Mouse (Mus musculus) hindbrain, embryonic 16.5 days (tissue): Measurements from ENCODE around the gene Lrch3. TPM values are rescaled to one million over a fixed set of nuclear protein-coding genes. Genes with fewer than 3 reads are reported as not detected.

Source experiments
- ATAC-seq: fragments of 200-750 bp; cut with Nextera tagmentation; 2 replicates; pipeline ENCODE4 v1.8.0; 2017; ENCODE audit warnings: moderate TSS enrichment, moderate library complexity
- H3K27ac ChIP-seq: fragments of 300-500 bp; sonication (generic); 2 replicates; pipeline ENCODE4 v1.5.1; 2014; ENCODE audit warnings: low read depth, mild to moderate bottlenecking, control low read depth, low read length, moderate library complexity
- H3K27me3 ChIP-seq: fragments of 300-500 bp; sonication (generic); replicated peaks from 2 replicates; pipeline ENCODE4 v1.6.1; 2014; ENCODE audit warnings: low read length; ENCODE audit not compliant: control insufficient read depth, insufficient read depth
- H3K36me3 ChIP-seq: fragments of 300-500 bp; sonication (generic); 2 replicates; pipeline ENCODE4 v1.6.1; 2014; ENCODE audit warnings: mild to moderate bottlenecking, low read length, moderate library complexity, mixed read lengths; ENCODE audit not compliant: control insufficient read depth, insufficient read depth
- H3K4me1 ChIP-seq: fragments of 300-500 bp; sonication (generic); 2 replicates; pipeline ENCODE4 v1.6.1; 2014; ENCODE audit warnings: low read depth, low read length; ENCODE audit not compliant: control insufficient read depth, insufficient read depth
- H3K4me2 ChIP-seq: fragments of 300-500 bp; sonication (generic); 2 replicates; pipeline ENCODE4 v1.6.1; 2014; ENCODE audit warnings: mild to moderate bottlenecking, low read length, control low read depth, moderate library complexity
- H3K4me3 ChIP-seq: fragments of 300-500 bp; sonication (generic); 2 replicates; pipeline ENCODE4 v1.5.1; 2014; ENCODE audit warnings: mild to moderate bottlenecking, low read length, control low read depth, moderate library complexity
- H3K9ac ChIP-seq: fragments of 300-500 bp; sonication (generic); 2 replicates; pipeline ENCODE4 v1.6.1; 2014; ENCODE audit warnings: low read depth, mild to moderate bottlenecking, control low read depth, low read length, moderate library complexity
- H3K9me3 ChIP-seq: fragments of 300-500 bp; sonication (generic); 2 replicates; pipeline ENCODE4 v1.6.1; 2014; ENCODE audit warnings: mild to moderate bottlenecking, low read length, moderate library complexity; ENCODE audit not compliant: control insufficient read depth
- WGBS: fragments of 180-500 bp; shearing (Covaris S2); extraction: QIAGEN DNeasy Blood & Tissue Kit; methylation state at CpG from one replicate; pipeline ENCODE4 v1.1.7; 2014; 5-methylcytosine and 5-hydroxymethylcytosine counted together
- polyA plus RNA-seq: library from polyadenylated mRNA; unstranded; fragments of >200 nt; fragmentation: Nextera tagmentation; extraction: Ambion mirVana; gene quantifications from 2 replicates; pipeline ENCODE4 v1.2.1, GENCODE M21; 2015

Lrch3 gene
- polyA plus RNA-seq, 1 experiment from 2014 or later: 25.7 TPM

- Histone ChIP-seq H3K27me3 (no peaks in the 10 kb centered on the region), H3K36me3 (no peaks in the 10 kb centered on the region), H3K27ac (peak within 1 kb of the TSS; percentile 89), H3K4me2 (peak within 1 kb of the TSS; percentile 79), H3K4me1 (peaks cover 11% of the 10 kb centered on the region), H3K9me3 (no peaks in the 10 kb centered on the region), H3K9ac (peak within 1 kb of the TSS; percentile 84), H3K4me3 (peak within 1 kb of the TSS; percentile 60)
- peak; percentile 98 for ATAC-seq
- WGBS: under 1% methylated on average over 65 of the region's 83 CpGs
Observed at GRCm38 (mm10) chr16:32877343-32878156, 36.4 kb upstream of the Lrch3 start, which contains the start of the genes Fyttd1 and Rubcn. Gene Fyttd1, plus strand, starts transcription at chr16:32877500. Gene Rubcn, minus strand, starts transcription at chr16:32877766.

DNA sequence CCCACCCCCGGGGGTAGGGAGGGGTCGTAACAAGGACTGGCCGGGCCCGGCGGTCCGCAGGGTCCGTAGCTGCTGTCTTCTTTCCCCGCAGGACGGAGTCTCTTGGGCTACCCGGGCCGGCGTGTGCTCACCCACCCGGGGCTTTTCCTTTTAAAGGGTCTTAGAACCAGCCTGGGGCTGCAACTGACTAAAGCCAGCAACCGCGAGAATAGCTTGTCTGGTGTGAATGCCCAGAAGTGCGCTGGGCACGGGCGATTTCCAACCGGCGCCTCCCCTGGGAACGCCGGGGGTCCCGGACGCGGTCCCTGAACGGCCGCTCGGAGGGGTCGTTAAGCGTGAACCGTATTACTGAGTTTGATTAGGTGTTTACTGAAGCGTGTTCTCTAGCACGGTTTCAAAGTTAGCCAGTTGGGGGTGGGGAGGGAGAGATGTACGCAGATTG is 35.7 kb upstream of the Lrch3 start:
- under 1% methylated on average over 31 of the region's 34 CpGs for WGBS
- Histone ChIP-seq H3K4me3 (peak overlapping the region; percentile 60), H3K4me2 (peak overlapping the region; percentile 79), H3K27me3 (no peaks in the 10 kb centered on the region), H3K9me3 (no peaks in the 10 kb centered on the region), H3K4me1 (peaks cover 11% of the 10 kb centered on the region), H3K36me3 (no peaks in the 10 kb centered on the region), H3K9ac (peak overlapping the region; percentile 84), H3K27ac (peak overlapping the region; percentile 83)
- peak; percentile 48 for ATAC-seq

GRCm38 (mm10) chr16:32878972-32879926 is 34.7 kb upstream of the Lrch3 start:
- Histone ChIP-seq H3K9ac (peak overlapping the region; percentile 36; the same call in 1 of the 2 replicates), H3K27ac (no peak overlapping the region; the same call in 1 of the 2 replicates), H3K4me3 (peak overlapping the region; percentile 60), H3K27me3 (no peaks in the 10 kb centered on the region), H3K4me1 (peaks cover 11% of the 10 kb centered on the region), H3K4me2 (peak overlapping the region; percentile 79), H3K9me3 (no peaks in the 10 kb centered on the region), H3K36me3 (no peaks in the 10 kb centered on the region)
- ATAC-seq: no peak
- WGBS: 84% methylated on average over 14 of the region's 14 CpGs

DNA sequence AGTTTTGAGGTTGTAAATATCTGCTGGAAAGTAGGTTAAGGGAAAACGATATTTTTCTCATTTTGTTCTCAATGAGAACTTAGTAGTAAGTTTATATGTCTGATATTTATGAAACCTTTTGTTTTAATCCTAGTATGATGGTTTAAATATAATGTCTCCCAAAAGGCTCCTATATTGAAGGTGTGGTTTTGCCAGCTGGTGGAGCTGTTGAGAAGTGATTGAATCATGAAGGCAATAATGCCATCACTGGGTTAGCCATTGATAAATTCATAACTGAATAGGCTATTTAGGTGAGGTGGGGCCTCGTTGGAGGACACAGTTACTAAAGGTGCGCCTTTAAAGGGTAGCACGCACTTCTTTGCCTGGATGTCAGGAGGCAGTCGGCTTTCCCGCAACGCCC is 32.4 kb upstream of the Lrch3 start:
- Histone ChIP-seq H3K4me3 (no peak overlapping the region), H3K9ac (no peak overlapping the region), H3K4me1 (peaks cover 11% of the 10 kb centered on the region), H3K4me2 (no peak overlapping the region), H3K27me3 (no peaks in the 10 kb centered on the region), H3K27ac (no peak overlapping the region), H3K36me3 (0 out of 2 replicates have a peak, but pooled peaks cover 2% of the 10 kb centered on the region), H3K9me3 (no peaks in the 10 kb centered on the region)
- ATAC-seq: no peak
- WGBS: 88% methylated on average over 7 of the region's 7 CpGs

DNA sequence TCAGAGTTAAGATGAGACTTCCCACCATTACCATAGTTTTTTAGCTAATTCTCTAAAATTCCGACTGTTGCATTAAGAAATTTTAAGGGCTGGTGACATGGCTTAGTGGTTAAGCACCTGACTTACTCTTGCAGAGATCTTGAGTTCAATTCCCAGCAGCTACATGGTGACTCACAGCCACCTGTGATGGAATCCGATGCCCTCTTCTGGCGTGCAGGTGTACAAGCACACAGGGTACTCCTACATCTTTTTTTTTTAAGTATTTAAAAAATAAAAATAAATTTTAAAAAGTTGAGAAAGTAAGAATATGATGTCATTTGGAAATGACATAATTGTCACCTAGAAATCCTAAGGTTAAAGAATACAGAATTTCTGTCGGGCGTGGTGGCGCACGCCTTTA is 25.9 kb upstream of the Lrch3 start:
- 91% methylated on average over 7 of the region's 7 CpGs for WGBS
- H3K36me3 ChIP-seq: peaks cover 10% of the 10 kb centered on the region

GRCm38 (mm10) chr16:32889881-32890280 is 24.0 kb upstream of the Lrch3 start:
- ATAC-seq: no peak
- Histone ChIP-seq H3K9me3 (no peaks in the 10 kb centered on the region), H3K4me2 (no peak overlapping the region), H3K36me3 (peaks cover 18% of the 10 kb centered on the region), H3K27ac (no peak overlapping the region), H3K4me1 (no peaks in the 10 kb centered on the region), H3K4me3 (no peak overlapping the region), H3K27me3 (no peaks in the 10 kb centered on the region), H3K9ac (no peak overlapping the region)
- 49% methylated on average over 2 of the region's 2 CpGs for WGBS

More for the DNA sequence above, 25.9 kb upstream of the Lrch3 start:
- H3K4me2 ChIP-seq: no peak overlapping the region
- ATAC-seq: no peak
- no peaks in the 10 kb centered on the region for H3K9me3 ChIP-seq
- H3K4me1 ChIP-seq: no peaks in the 10 kb centered on the region
- H3K9ac ChIP-seq: no peak overlapping the region
- H3K27ac ChIP-seq: no peak overlapping the region
- no peak overlapping the region for H3K4me3 ChIP-seq
- no peaks in the 10 kb centered on the region for H3K27me3 ChIP-seq

GRCm38 (mm10) chr16:32896126-32896525 is 17.8 kb upstream of the Lrch3 start:
- no peak overlapping the region for H3K27ac ChIP-seq
- H3K4me1 ChIP-seq: no peaks in the 10 kb centered on the region
- no peak overlapping the region for H3K9ac ChIP-seq
- H3K4me2 ChIP-seq: no peak overlapping the region
- peaks cover 28% of the 10 kb centered on the region for H3K36me3 ChIP-seq
- no peaks in the 10 kb centered on the region for H3K9me3 ChIP-seq
- no peak overlapping the region for H3K4me3 ChIP-seq
- H3K27me3 ChIP-seq: no peaks in the 10 kb centered on the region
- no peak for ATAC-seq

GRCm38 (mm10) chr16:32901360-32902050 is 12.4 kb upstream of the Lrch3 start:
- H3K9me3 ChIP-seq: no peaks in the 10 kb centered on the region
- H3K36me3 ChIP-seq: peaks cover 13% of the 10 kb centered on the region
- no peaks in the 10 kb centered on the region for H3K27me3 ChIP-seq
- no peak for ATAC-seq
- H3K4me3 ChIP-seq: no peak overlapping the region
- no peak overlapping the region for H3K4me2 ChIP-seq
- H3K27ac ChIP-seq: no peak overlapping the region
- WGBS: 93% methylated on average over 2 of the region's 2 CpGs
- H3K4me1 ChIP-seq: no peaks in the 10 kb centered on the region
- H3K9ac ChIP-seq: no peak overlapping the region
